Comparison of ENCODE assay signal across 16 mouse cellular contexts in genomic region chr3:154222688-154223087, GRCm38 (mm10).
DNase-seq lines count a peak whose midpoint lies in the region; ATAC-seq lines count a peak whose summit lies in the region.
"Had no signal": no experiment of that assay in that cellular context is flagged by ENCODE, and none has a peak within 500 bp of the region (broad histone marks: within the 10 kb centered on the region; RNA-seq: fewer than 3 reads in every experiment).

No protein-coding gene starts in this region.

- WGBS in heart, embryonic 11.5 days (ENCODE audit: insufficient replicate concordance), result 58% methylated on average over 4 of the region's 4 CpGs
- 30% methylated on average over 4 of the region's 4 CpGs for WGBS in embryonic facial prominence, embryonic 15.5 days
- 60% methylated on average over 4 of the region's 4 CpGs for WGBS in hindbrain, embryonic 11.5 days
- WGBS in midbrain, embryonic 14.5 days, result 37% methylated on average over 4 of the region's 4 CpGs

- DNase-seq in heart, adult 8-10 months (ENCODE audit: low spot score), result no peak
- DNase-seq in hindbrain, embryonic 11.5 days (ENCODE audit: low spot score), result no peak
- peak; percentile 49 for DNase-seq in midbrain, embryonic 14.5 days
- DNase-seq in left cerebral cortex, adult 8-10 months (ENCODE audit: low spot score in 2 of 2), result no peak
- DNase-seq in gastrocnemius, postnatal 10 days, result no peak
- no peak for DNase-seq in testis, postnatal 10 days (ENCODE audit: low spot score)
- DNase-seq: cerebellum, adult 18-20 months; gastrocnemius, postnatal 25 days; liver, postnatal 0 days; thymus, postnatal 36 days had no signal

- H3K27ac ChIP-seq in heart, embryonic 11.5 days (ENCODE audit: low read depth, low read length), result no peak overlapping the region
- H3K27ac ChIP-seq in embryonic facial prominence, embryonic 15.5 days (replicated peaks), result no peak overlapping the region
- 0 out of 2 replicates have a peak overlapping the region, but pooled peaks have one; percentile 42 for H3K27ac ChIP-seq in hindbrain, embryonic 11.5 days (ENCODE audit: low read depth, low read length)
- peak overlapping the region; percentile 68 for H3K27ac ChIP-seq in midbrain, embryonic 14.5 days (replicated peaks; ENCODE audit: low read depth, low read length)
- H3K27ac ChIP-seq: intestine, embryonic 15.5 days; macrophage; stomach, embryonic 15.5 days had no signal

- H3K4me3 ChIP-seq in heart, embryonic 11.5 days (ENCODE audit: low read depth, low read length), result no peak overlapping the region
- H3K4me3 ChIP-seq in embryonic facial prominence, embryonic 15.5 days (replicated peaks), result no peak overlapping the region
- H3K4me3 ChIP-seq in hindbrain, embryonic 11.5 days (ENCODE audit: low read depth, low read length), result no peak overlapping the region
- H3K4me3 ChIP-seq in midbrain, embryonic 14.5 days (replicated peaks; ENCODE audit: low read depth, low read length), result no peak overlapping the region
- H3K4me3 ChIP-seq: intestine, embryonic 15.5 days; stomach, embryonic 15.5 days had no signal

- no peak overlapping the region for H3K4me2 ChIP-seq in heart, embryonic 11.5 days
- H3K4me2 ChIP-seq in embryonic facial prominence, embryonic 15.5 days (replicated peaks), result no peak overlapping the region
- no peak overlapping the region for H3K4me2 ChIP-seq in hindbrain, embryonic 11.5 days (replicated peaks; ENCODE audit: low read depth, low read length)
- peak overlapping the region; percentile 10; the same call in 1 of the 2 replicates for H3K4me2 ChIP-seq in midbrain, embryonic 14.5 days (ENCODE audit: low read length)
- H3K4me2 ChIP-seq: intestine, embryonic 15.5 days; stomach, embryonic 15.5 days had no signal

- H3K27me3 ChIP-seq in heart, embryonic 11.5 days (ENCODE audit: control insufficient read depth, insufficient read depth, low read length), result no peaks in the 10 kb centered on the region
- no peaks in the 10 kb centered on the region for H3K27me3 ChIP-seq in embryonic facial prominence, embryonic 15.5 days
- no peaks in the 10 kb centered on the region for H3K27me3 ChIP-seq in hindbrain, embryonic 11.5 days (ENCODE audit: control insufficient read depth, insufficient read depth, low read length)
- H3K27me3 ChIP-seq in midbrain, embryonic 14.5 days (ENCODE audit: control insufficient read depth, insufficient read depth, low read length), result no peaks in the 10 kb centered on the region
- H3K27me3 ChIP-seq: intestine, embryonic 15.5 days; Patski; stomach, embryonic 15.5 days had no signal

- H3K36me3 ChIP-seq in heart, embryonic 11.5 days (ENCODE audit: control insufficient read depth, insufficient read depth, low read length), result no peaks in the 10 kb centered on the region
- no peaks in the 10 kb centered on the region for H3K36me3 ChIP-seq in embryonic facial prominence, embryonic 15.5 days
- no peaks in the 10 kb centered on the region for H3K36me3 ChIP-seq in hindbrain, embryonic 11.5 days (ENCODE audit: control insufficient read depth, insufficient read depth, low read length)
- no peaks in the 10 kb centered on the region for H3K36me3 ChIP-seq in midbrain, embryonic 14.5 days (ENCODE audit: control insufficient read depth, insufficient read depth, low read length)
- H3K36me3 ChIP-seq: intestine, embryonic 15.5 days; stomach, embryonic 15.5 days had no signal

- no peaks in the 10 kb centered on the region for H3K9me3 ChIP-seq in heart, embryonic 11.5 days (replicated peaks; ENCODE audit: control insufficient read depth, low read length)
- no peaks in the 10 kb centered on the region for H3K9me3 ChIP-seq in embryonic facial prominence, embryonic 15.5 days (replicated peaks)
- no peaks in the 10 kb centered on the region for H3K9me3 ChIP-seq in hindbrain, embryonic 11.5 days (ENCODE audit: control insufficient read depth, low read length)
- no peaks in the 10 kb centered on the region for H3K9me3 ChIP-seq in midbrain, embryonic 14.5 days (ENCODE audit: control insufficient read depth, low read length)
- H3K9me3 ChIP-seq: intestine, embryonic 15.5 days; stomach, embryonic 15.5 days had no signal

- 0 out of 2 replicates have a peak, but pooled peaks have one; percentile 26 for ATAC-seq in heart, embryonic 11.5 days (replicated peaks; ENCODE audit: insufficient number of reproducible peaks, low FRiP score, low TSS enrichment)
- ATAC-seq in embryonic facial prominence, embryonic 15.5 days (ENCODE audit: insufficient number of reproducible peaks, low FRiP score, low TSS enrichment, low read depth), result peak; percentile 67; the same call in 1 of the 2 replicates
- peak; percentile 57; the same call in 1 of the 2 replicates for ATAC-seq in hindbrain, embryonic 11.5 days (ENCODE audit: low FRiP score)
- peak; percentile 31; the same call in 1 of the 2 replicates for ATAC-seq in midbrain, embryonic 14.5 days (ENCODE audit: low FRiP score, low TSS enrichment)
- ATAC-seq: liver, postnatal 0 days; Patski had no signal

- H3K4me1 ChIP-seq in heart, embryonic 11.5 days (ENCODE audit: control insufficient read depth, insufficient read depth, low read length), result 0 out of 2 replicates have a peak, but pooled peaks cover 2% of the 10 kb centered on the region
- peaks cover 6% of the 10 kb centered on the region; the same call in 1 of the 2 replicates for H3K4me1 ChIP-seq in embryonic facial prominence, embryonic 15.5 days
- no peaks in the 10 kb centered on the region for H3K4me1 ChIP-seq in hindbrain, embryonic 11.5 days (replicated peaks; ENCODE audit: control insufficient read depth, insufficient read depth, low read length)
- peaks cover 14% of the 10 kb centered on the region for H3K4me1 ChIP-seq in midbrain, embryonic 14.5 days (ENCODE audit: control insufficient read depth, insufficient read depth, low read length)
- H3K4me1 ChIP-seq: intestine, embryonic 15.5 days; stomach, embryonic 15.5 days had no signal

- H3K9ac ChIP-seq in heart, embryonic 11.5 days (ENCODE audit: low read depth, low read length), result no peak overlapping the region
- no peak overlapping the region for H3K9ac ChIP-seq in embryonic facial prominence, embryonic 15.5 days
- no peak overlapping the region for H3K9ac ChIP-seq in hindbrain, embryonic 11.5 days (ENCODE audit: low read depth, low read length)
- H3K9ac ChIP-seq in midbrain, embryonic 14.5 days (replicated peaks; ENCODE audit: low read length), result no peak overlapping the region
- H3K9ac ChIP-seq: intestine, embryonic 15.5 days; liver, postnatal 0 days; stomach, embryonic 15.5 days had no signal

Comparison
In these comparisons a context has a peak if more than half of its experiments do, and no peak if none do; other contexts are left out.
1. H3K27ac ChIP-seq: peak in hindbrain, embryonic 11.5 days (single experiment) and midbrain, embryonic 14.5 days (single experiment); none in heart, embryonic 11.5 days (single experiment) and embryonic facial prominence, embryonic 15.5 days (single experiment).
2. Peak in every context shown above with its lines, with median percentiles within 50 percentile points of each other: ATAC-seq.